Mouse (Mus musculus): Measurements from ENCODE around the gene Sh3tc1.
A peak's percentile ranks its signal among the peaks of the same experiment; 100 is the strongest.

GRCm38 (mm10) chr5:35671474-35671891 lies 68.3 kb downstream of the Sh3tc1 start:
- TF ChIP-seq CTCF (IDR thresholded peaks at IDR 0.05; ENCODE audit: extremely low read depth, insufficient read depth, low read length) (no peak), POLR2A (IDR thresholded peaks at IDR 0.05; ENCODE audit: extremely low read depth, insufficient read depth, low read length) (0 out of 2 replicates have a peak, but pooled peaks have one; percentile 29)
